Mouse (Mus musculus): ENCODE measurements around the gene Ghrhr. TPM values are rescaled to one million over a fixed set of nuclear protein-coding genes. Genes with fewer than 3 reads are reported as not detected.
A peak's percentile ranks its signal among the peaks of the same experiment; 100 is the strongest.

Ghrhr gene
- polyA plus RNA-seq, 1 experiment from 2014 or later = not detected

- WGBS (ENCODE audit: insufficient replicate concordance) = 62% methylated on average over 5 of the region's 5 CpGs
- no peak for ATAC-seq (ENCODE audit: low read depth)
- Histone ChIP-seq H3K9ac (ENCODE audit: low read depth, low read length) (no peak overlapping the region), H3K27ac (ENCODE audit: low read length) (peak overlapping the region; percentile 37), H3K36me3 (ENCODE audit: control insufficient read depth, insufficient read depth) (no peaks in the 10 kb centered on the region), H3K9me3 (replicated peaks; ENCODE audit: control insufficient read depth, low read length) (no peaks in the 10 kb centered on the region), H3K4me2 (ENCODE audit: low read depth, low read length) (no peak overlapping the region), H3K4me3 (ENCODE audit: low read depth, low read length) (no peak overlapping the region), H3K4me1 (ENCODE audit: control insufficient read depth, low read depth, low read length) (peaks cover 53% of the 10 kb centered on the region), H3K27me3 (ENCODE audit: control insufficient read depth, insufficient read depth, low read depth, low read length) (no peaks in the 10 kb centered on the region)
These were observed 19.0 kb upstream of the Ghrhr start for GRCm38 (mm10) chr6:55356976-55357635.

DNA sequence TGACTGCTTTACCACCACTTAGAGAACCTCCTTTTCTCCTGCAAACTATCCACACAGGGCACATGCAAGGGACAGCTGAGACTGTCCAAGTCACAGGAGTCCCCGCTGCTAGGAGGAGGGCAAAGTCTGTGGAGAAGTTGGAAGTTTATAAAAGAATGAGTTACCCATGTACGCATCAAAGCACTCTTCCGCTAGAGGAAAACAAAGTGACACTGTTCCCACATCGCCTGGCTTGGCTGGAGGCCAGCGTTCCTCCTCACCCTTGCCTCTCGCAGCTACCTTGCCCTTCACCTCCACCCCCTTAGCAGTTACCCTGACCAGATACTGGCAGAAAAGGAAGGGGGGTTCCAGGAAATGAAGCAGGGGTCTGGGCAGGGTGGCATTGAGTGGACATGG, 18.5 kb upstream of the Ghrhr start:
- Histone ChIP-seq H3K4me3 (ENCODE audit: low read depth, low read length) (no peak overlapping the region), H3K27ac (ENCODE audit: low read length) (peak overlapping the region; percentile 37), H3K4me1 (ENCODE audit: control insufficient read depth, low read depth, low read length) (peaks cover 54% of the 10 kb centered on the region), H3K9me3 (replicated peaks; ENCODE audit: control insufficient read depth, low read length) (no peaks in the 10 kb centered on the region), H3K9ac (ENCODE audit: low read depth, low read length) (no peak overlapping the region), H3K27me3 (ENCODE audit: control insufficient read depth, insufficient read depth, low read depth, low read length) (no peaks in the 10 kb centered on the region), H3K4me2 (ENCODE audit: low read depth, low read length) (no peak overlapping the region), H3K36me3 (ENCODE audit: control insufficient read depth, insufficient read depth) (no peaks in the 10 kb centered on the region)
- 66% methylated on average over 6 of the region's 6 CpGs for WGBS (ENCODE audit: insufficient replicate concordance)
- no peak for ATAC-seq (ENCODE audit: low read depth)

DNA sequence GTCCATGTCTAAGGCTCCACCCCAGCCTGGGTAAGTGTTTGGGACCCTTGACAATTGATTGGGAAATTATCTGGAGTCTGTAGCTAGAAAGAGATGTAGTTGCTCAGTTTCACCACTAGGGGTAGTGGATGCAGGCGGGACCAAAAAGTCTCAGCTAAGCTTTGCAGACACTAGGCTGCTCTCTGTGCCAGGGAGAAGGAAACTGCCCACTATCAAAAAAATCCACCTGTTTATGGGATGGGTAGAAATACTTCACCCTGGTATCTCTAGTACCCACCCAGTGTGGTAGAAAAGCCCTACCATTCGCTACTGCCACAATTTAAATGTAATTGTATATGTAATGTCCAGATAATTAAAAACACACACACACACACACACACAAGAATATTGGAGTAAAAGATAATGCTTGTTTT, 17.4 kb upstream of the Ghrhr start:
- no peaks in the 10 kb centered on the region for H3K36me3 ChIP-seq (ENCODE audit: control insufficient read depth, insufficient read depth)
- H3K9me3 ChIP-seq (replicated peaks; ENCODE audit: control insufficient read depth, low read length) = no peaks in the 10 kb centered on the region
- ATAC-seq (ENCODE audit: low read depth) = peak; percentile 96
- H3K27me3 ChIP-seq (ENCODE audit: control insufficient read depth, insufficient read depth, low read depth, low read length) = no peaks in the 10 kb centered on the region
- 15% methylated on average over 2 of the region's 2 CpGs for WGBS (ENCODE audit: insufficient replicate concordance)
- H3K4me3 ChIP-seq (ENCODE audit: low read depth, low read length) = no peak overlapping the region
- peak overlapping the region; percentile 38; the same call in 1 of the 2 replicates for H3K9ac ChIP-seq (ENCODE audit: low read depth, low read length)
- peak overlapping the region; percentile 76 for H3K27ac ChIP-seq (ENCODE audit: low read length)
- peak overlapping the region; percentile 41 for H3K4me2 ChIP-seq (ENCODE audit: low read depth, low read length)
- peaks cover 55% of the 10 kb centered on the region for H3K4me1 ChIP-seq (ENCODE audit: control insufficient read depth, low read depth, low read length)

- no peaks in the 10 kb centered on the region for H3K27me3 ChIP-seq (ENCODE audit: control insufficient read depth, insufficient read depth, low read depth, low read length)
- H3K4me3 ChIP-seq (ENCODE audit: low read depth, low read length) = no peak overlapping the region
- WGBS (ENCODE audit: insufficient replicate concordance) = 58% methylated on average over 1 of the region's 1 CpGs
- no peak overlapping the region for H3K9ac ChIP-seq (ENCODE audit: low read depth, low read length)
- no peak overlapping the region for H3K4me2 ChIP-seq (ENCODE audit: low read depth, low read length)
- H3K4me1 ChIP-seq (ENCODE audit: control insufficient read depth, low read depth, low read length) = peaks cover 45% of the 10 kb centered on the region
- no peak for ATAC-seq (ENCODE audit: low read depth)
- no peaks in the 10 kb centered on the region for H3K36me3 ChIP-seq (ENCODE audit: control insufficient read depth, insufficient read depth)
- H3K27ac ChIP-seq (ENCODE audit: low read length) = no peak overlapping the region
- H3K9me3 ChIP-seq (replicated peaks; ENCODE audit: control insufficient read depth, low read length) = no peaks in the 10 kb centered on the region
These were observed 13.4 kb upstream of the Ghrhr start for GRCm38 (mm10) chr6:55362663-55363062.

- no peak overlapping the region for H3K4me2 ChIP-seq (ENCODE audit: low read depth, low read length)
- no peak overlapping the region for H3K4me3 ChIP-seq (ENCODE audit: low read depth, low read length)
- H3K9me3 ChIP-seq (replicated peaks; ENCODE audit: control insufficient read depth, low read length) = peaks cover 6% of the 10 kb centered on the region; the same call in 1 of the 2 replicates
- H3K27me3 ChIP-seq (ENCODE audit: control insufficient read depth, insufficient read depth, low read depth, low read length) = no peaks in the 10 kb centered on the region
- H3K9ac ChIP-seq (ENCODE audit: low read depth, low read length) = no peak overlapping the region
- H3K27ac ChIP-seq (ENCODE audit: low read length) = peak overlapping the region; percentile 62
- peaks cover 33% of the 10 kb centered on the region for H3K4me1 ChIP-seq (ENCODE audit: control insufficient read depth, low read depth, low read length)
- H3K36me3 ChIP-seq (ENCODE audit: control insufficient read depth, insufficient read depth) = no peaks in the 10 kb centered on the region
- ATAC-seq (ENCODE audit: low read depth) = peak; percentile 85
These were observed 9.0 kb upstream of the Ghrhr start for GRCm38 (mm10) chr6:55367126-55367525.

DNA sequence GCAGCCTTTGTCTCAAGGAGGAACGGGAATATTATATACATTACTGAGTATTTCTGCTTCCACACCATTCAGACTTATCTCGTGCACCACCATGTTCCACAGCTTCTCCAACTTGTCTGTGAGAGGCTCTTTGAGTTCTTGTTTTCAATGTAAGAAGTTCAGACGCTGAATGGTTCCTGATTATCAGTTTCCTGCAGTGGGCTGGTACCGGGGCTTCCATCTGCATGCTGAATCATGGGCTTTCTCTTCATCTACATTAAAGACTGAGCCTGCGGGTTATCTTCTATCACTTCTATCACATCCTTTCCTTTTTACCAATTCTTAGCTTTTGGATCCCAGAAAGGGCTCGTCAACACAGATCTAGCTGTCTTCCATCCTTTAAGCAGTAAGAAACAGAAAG, 5.3 kb upstream of the Ghrhr start:
- peak overlapping the region; percentile 82 for H3K27ac ChIP-seq (ENCODE audit: low read length)
- no peaks in the 10 kb centered on the region for H3K36me3 ChIP-seq (ENCODE audit: control insufficient read depth, insufficient read depth)
- H3K4me3 ChIP-seq (ENCODE audit: low read depth, low read length) = no peak overlapping the region
- H3K4me2 ChIP-seq (ENCODE audit: low read depth, low read length) = peak overlapping the region; percentile 40
- peaks cover 28% of the 10 kb centered on the region for H3K4me1 ChIP-seq (ENCODE audit: control insufficient read depth, low read depth, low read length)
- peak overlapping the region; percentile 45 for H3K9ac ChIP-seq (ENCODE audit: low read depth, low read length)
- H3K27me3 ChIP-seq (ENCODE audit: control insufficient read depth, insufficient read depth, low read depth, low read length) = no peaks in the 10 kb centered on the region
- ATAC-seq (ENCODE audit: low read depth) = peak; percentile 73
- WGBS (ENCODE audit: insufficient replicate concordance) = 16% methylated on average over 6 of the region's 6 CpGs
- H3K9me3 ChIP-seq (replicated peaks; ENCODE audit: control insufficient read depth, low read length) = peaks cover 6% of the 10 kb centered on the region; the same call in 1 of the 2 replicates

GRCm38 (mm10) chr6:55376511-55376910, 416 bp downstream of the Ghrhr start:
- H3K9me3 ChIP-seq (replicated peaks; ENCODE audit: control insufficient read depth, low read length) = peaks cover 4% of the 10 kb centered on the region; the same call in 1 of the 2 replicates
- no peak overlapping the region for H3K4me2 ChIP-seq (ENCODE audit: low read depth, low read length)
- ATAC-seq (ENCODE audit: low read depth) = no peak
- no peak overlapping the region for H3K4me3 ChIP-seq (ENCODE audit: low read depth, low read length)
- H3K27me3 ChIP-seq (ENCODE audit: control insufficient read depth, insufficient read depth, low read depth, low read length) = no peaks in the 10 kb centered on the region
- H3K9ac ChIP-seq (ENCODE audit: low read depth, low read length) = no peak overlapping the region
- H3K27ac ChIP-seq (ENCODE audit: low read length) = no peak overlapping the region
- 62% methylated on average over 5 of the region's 5 CpGs for WGBS (ENCODE audit: insufficient replicate concordance)
- H3K36me3 ChIP-seq (ENCODE audit: control insufficient read depth, insufficient read depth) = no peaks in the 10 kb centered on the region
- peaks cover 16% of the 10 kb centered on the region for H3K4me1 ChIP-seq (ENCODE audit: control insufficient read depth, low read depth, low read length)

DNA sequence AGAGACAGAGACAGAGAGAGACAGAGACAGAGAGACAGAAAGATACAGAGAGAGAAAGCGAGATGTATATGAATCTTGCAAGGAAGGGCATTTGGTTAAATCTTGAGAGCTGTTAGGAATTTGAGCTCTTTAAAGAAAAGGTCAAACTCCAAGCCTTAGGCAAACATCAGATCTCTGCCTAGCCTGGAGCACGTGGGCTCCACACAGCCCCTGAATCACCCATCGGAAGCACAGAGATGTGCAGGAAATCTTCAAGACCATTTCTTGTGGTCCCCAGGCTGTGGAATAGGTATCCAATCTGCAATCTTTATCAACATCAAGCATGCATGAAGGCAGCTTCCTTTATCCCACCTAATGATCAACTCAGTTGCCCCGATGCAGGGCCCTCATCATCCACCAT, 1.4 kb downstream of the Ghrhr start:
- Histone ChIP-seq H3K9me3 (replicated peaks; ENCODE audit: control insufficient read depth, low read length) (no peaks in the 10 kb centered on the region), H3K4me2 (ENCODE audit: low read depth, low read length) (no peak overlapping the region), H3K27ac (ENCODE audit: low read length) (no peak overlapping the region), H3K4me1 (ENCODE audit: control insufficient read depth, low read depth, low read length) (peaks cover 19% of the 10 kb centered on the region), H3K9ac (ENCODE audit: low read depth, low read length) (no peak overlapping the region), H3K4me3 (ENCODE audit: low read depth, low read length) (no peak overlapping the region), H3K36me3 (ENCODE audit: control insufficient read depth, insufficient read depth) (no peaks in the 10 kb centered on the region), H3K27me3 (ENCODE audit: control insufficient read depth, insufficient read depth, low read depth, low read length) (no peaks in the 10 kb centered on the region)
- no peak for ATAC-seq (ENCODE audit: low read depth)
- 61% methylated on average over 4 of the region's 4 CpGs for WGBS (ENCODE audit: insufficient replicate concordance)

DNA sequence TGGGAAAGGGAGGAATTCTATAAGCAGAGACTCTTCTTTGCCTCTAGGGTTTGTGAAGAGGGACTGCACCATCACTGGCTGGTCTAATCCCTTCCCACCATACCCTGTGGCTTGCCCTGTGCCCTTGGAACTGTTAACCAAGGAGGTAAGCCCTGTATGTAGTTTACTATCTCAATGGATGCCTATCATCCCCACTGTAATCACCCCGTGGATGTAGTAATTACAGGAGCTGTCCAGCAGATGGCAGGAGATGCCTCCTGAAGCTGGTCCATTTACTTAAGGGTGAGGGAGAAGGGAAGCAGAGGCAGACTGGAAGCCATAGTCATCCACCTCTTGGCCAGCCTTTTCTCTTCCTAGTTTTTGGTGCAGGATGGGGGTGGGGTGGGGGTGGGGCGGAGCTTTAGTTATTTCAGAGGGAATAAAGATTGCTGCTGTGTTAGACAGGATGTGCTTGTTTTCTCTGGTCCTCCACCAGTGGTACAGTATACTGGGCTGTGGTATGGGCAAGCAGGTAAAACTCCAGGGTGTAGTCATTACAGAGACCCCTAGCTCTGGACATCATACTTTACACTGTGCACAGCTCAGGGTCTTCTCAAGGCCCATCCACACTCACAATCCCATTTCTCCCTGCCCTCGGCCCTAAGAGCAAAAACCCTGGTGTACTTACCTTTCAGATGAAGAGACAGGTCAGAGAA, 3.7 kb downstream of the Ghrhr start:
- WGBS (ENCODE audit: insufficient replicate concordance) = 31% methylated on average over 3 of the region's 3 CpGs
- ATAC-seq (ENCODE audit: low read depth) = peak; percentile 50; the same call in 1 of the 2 replicates
- H3K4me3 ChIP-seq (ENCODE audit: low read depth, low read length) = no peak overlapping the region
- no peaks in the 10 kb centered on the region for H3K36me3 ChIP-seq (ENCODE audit: control insufficient read depth, insufficient read depth)
- no peak overlapping the region for H3K27ac ChIP-seq (ENCODE audit: low read length)
- H3K9ac ChIP-seq (ENCODE audit: low read depth, low read length) = no peak overlapping the region
- H3K9me3 ChIP-seq (replicated peaks; ENCODE audit: control insufficient read depth, low read length) = no peaks in the 10 kb centered on the region
- H3K4me1 ChIP-seq (ENCODE audit: control insufficient read depth, low read depth, low read length) = peaks cover 24% of the 10 kb centered on the region
- no peak overlapping the region for H3K4me2 ChIP-seq (ENCODE audit: low read depth, low read length)
- no peaks in the 10 kb centered on the region for H3K27me3 ChIP-seq (ENCODE audit: control insufficient read depth, insufficient read depth, low read depth, low read length)
